Mouse (Mus musculus) embryonic fibroblast, embryonic 13.5 days (primary cell): ENCODE data around the gene Kcnk2.

Experiments used
- CTCF ChIP-seq: IDR thresholded peaks from 2 replicates; pipeline ENCODE4 v1.5.1; 2011; ENCODE audit warnings: mild to moderate bottlenecking, control low read depth, low read length, moderate library complexity, borderline replicate concordance; ENCODE audit not compliant: insufficient read depth
- POLR2A ChIP-seq: IDR thresholded peaks from 2 replicates; pipeline ENCODE4 v1.6.1; 2011; ENCODE audit warnings: low read depth, mild to moderate bottlenecking, control low read depth, low read length, moderate library complexity

GRCm38 (mm10) chr1:189303001-189303400 is 99.1 kb downstream of the Kcnk2 start:
- no peak for TF ChIP-seq CTCF
- no peak for TF ChIP-seq POLR2A
